Mouse (Mus musculus) heart, embryonic 14.5 days (tissue): ENCODE measurements around the gene Spred3. TPM values are rescaled to one million over a fixed set of nuclear protein-coding genes. Genes with fewer than 3 reads are reported as not detected.

Experiments used
- ATAC-seq: fragments of 200-750 bp; cut with Nextera tagmentation; 2 replicates; pipeline ENCODE4 v1.8.0; 2017; ENCODE audit warnings: low read depth, moderate TSS enrichment; ENCODE audit not compliant: insufficient number of reproducible peaks, insufficient read depth, low FRiP score
- H3K27ac ChIP-seq, 2 experiments: fragments of 200-500 bp in 1 of 2; fragments of 300-500 bp in 1 of 2; sonication (generic) in 1 of 2; replicated peaks in 1 of 2; 2 replicates each; pipeline ENCODE4 v1.5.1; 2012 to 2014; ENCODE audit warnings: low read depth in 2 of 2, low read length in 2 of 2, control low read depth in 1 of 2, mild to moderate bottlenecking in 1 of 2, mixed read lengths in 1 of 2; ENCODE audit not compliant: control insufficient read depth in 1 of 2, insufficient read depth in 1 of 2
- H3K27me3 ChIP-seq: fragments of 300-500 bp; sonication (generic); 2 replicates; pipeline ENCODE4 v1.6.1; 2014; ENCODE audit warnings: mild to moderate bottlenecking, low read length, control low read depth; ENCODE audit not compliant: control insufficient read depth, insufficient read depth
- H3K36me3 ChIP-seq: fragments of 300-500 bp; sonication (generic); 2 replicates; pipeline ENCODE4 v1.6.1; 2014; ENCODE audit warnings: mild to moderate bottlenecking, control low read depth, low read length, mixed read lengths; ENCODE audit not compliant: control insufficient read depth, insufficient read depth
- H3K4me1 ChIP-seq, 2 experiments: fragments of 200-500 bp in 1 of 2; fragments of 300-500 bp in 1 of 2; sonication (generic) in 1 of 2; 2 replicates each; pipeline ENCODE4 v1.6.1; 2012 to 2014; ENCODE audit warnings: low read length in 2 of 2, control low read depth in 1 of 2, mixed read lengths in 1 of 2; ENCODE audit not compliant: control insufficient read depth in 2 of 2, insufficient read depth in 2 of 2
- H3K4me2 ChIP-seq: fragments of 300-500 bp; sonication (generic); 2 replicates; pipeline ENCODE4 v1.6.1; 2014; ENCODE audit warnings: mild to moderate bottlenecking, low read length
- H3K4me3 ChIP-seq, 2 experiments: fragments of 200-500 bp in 1 of 2; fragments of 300-500 bp in 1 of 2; sonication (generic) in 1 of 2; 2 replicates each; pipeline ENCODE4 v1.5.1; 2012 to 2014; ENCODE audit warnings: low read length in 2 of 2, mild to moderate bottlenecking in 2 of 2, control low read depth in 1 of 2, low read depth in 1 of 2, moderate library complexity in 1 of 2; ENCODE audit not compliant: control insufficient read depth in 1 of 2, insufficient read depth in 1 of 2
- H3K9ac ChIP-seq: fragments of 300-500 bp; sonication (generic); 2 replicates; pipeline ENCODE4 v1.6.1; 2014; ENCODE audit warnings: mild to moderate bottlenecking, low read length
- H3K9me3 ChIP-seq: fragments of 300-500 bp; sonication (generic); 2 replicates; pipeline ENCODE4 v1.6.1; 2016; ENCODE audit warnings: low read length, control low read depth; ENCODE audit not compliant: control insufficient read depth
- WGBS: fragments of 180-500 bp; shearing (Covaris S2); extraction: QIAGEN DNeasy Blood & Tissue Kit; methylation state at CpG from one replicate; pipeline ENCODE4 v1.1.7; 2014; 5-methylcytosine and 5-hydroxymethylcytosine counted together
- polyA plus RNA-seq: library from polyadenylated mRNA; unstranded; fragments of >200 nt; fragmentation: Nextera tagmentation; extraction: Ambion mirVana; gene quantifications from 2 replicates; pipeline ENCODE4 v1.2.1, GENCODE M21; 2014

Spred3 gene
- polyA plus RNA-seq, 1 experiment from 2014 or later = 1.6 TPM

GRCm38 (mm10) chr7:29168121-29168695 is 2.0 kb downstream of the Spred3 start:
- WGBS = 4% methylated on average over 10 of the region's 10 CpGs
- H3K27me3 ChIP-seq = peaks cover 38% of the 10 kb centered on the region
- peak overlapping the region; percentile 71; the same call in 1 of the 2 replicates for H3K9ac ChIP-seq
- no peak overlapping the region for H3K27ac ChIP-seq
- no peak for ATAC-seq
- H3K4me2 ChIP-seq = peak overlapping the region; percentile 82
- H3K9me3 ChIP-seq = no peaks in the 10 kb centered on the region
- H3K4me3 ChIP-seq = peak overlapping the region; percentile 3 to 60; a peak in 2 of 4 replicates
- H3K36me3 ChIP-seq = peaks cover 7% of the 10 kb centered on the region
- H3K4me1 ChIP-seq = peaks cover 21 to 30% of the 10 kb centered on the region in 2 experiments; a peak in 3 of 4 replicates

GRCm38 (mm10) chr7:29167656-29168055 is 2.6 kb downstream of the Spred3 start:
- peaks cover 2% of the 10 kb centered on the region; the same call in 1 of the 2 replicates for H3K36me3 ChIP-seq
- H3K27ac ChIP-seq = no peak overlapping the region
- ATAC-seq = no peak
- H3K9ac ChIP-seq = no peak overlapping the region
- peaks cover 33% of the 10 kb centered on the region for H3K27me3 ChIP-seq
- no peaks in the 10 kb centered on the region for H3K9me3 ChIP-seq
- H3K4me1 ChIP-seq = peaks cover 21 to 33% of the 10 kb centered on the region in 2 experiments; a peak in 3 of 4 replicates
- H3K4me2 ChIP-seq = no peak overlapping the region
- 18% methylated on average over 19 of the region's 19 CpGs for WGBS
- no peak overlapping the region for H3K4me3 ChIP-seq

GRCm38 (mm10) chr7:29162750-29163525 is 7.3 kb downstream of the Spred3 start:
- Histone ChIP-seq H3K4me2 (no peak overlapping the region), H3K9ac (no peak overlapping the region), H3K9me3 (no peaks in the 10 kb centered on the region), H3K36me3 (no peaks in the 10 kb centered on the region), H3K27me3 (peaks cover 22% of the 10 kb centered on the region), H3K27ac (no peak overlapping the region), H3K4me1 (0 out of 4 replicates have a peak, but pooled peaks cover 0 to 5% of the 10 kb centered on the region in 2 experiments), H3K4me3 (no peak overlapping the region)
- ATAC-seq = peak; percentile 19; the same call in 1 of the 2 replicates
- 18% methylated on average over 9 of the region's 9 CpGs for WGBS

- ATAC-seq = no peak
- Histone ChIP-seq H3K9ac (no peak overlapping the region), H3K27me3 (peaks cover 20% of the 10 kb centered on the region), H3K36me3 (no peaks in the 10 kb centered on the region), H3K4me3 (no peak overlapping the region), H3K4me2 (no peak overlapping the region), H3K27ac (no peak overlapping the region), H3K9me3 (no peaks in the 10 kb centered on the region), H3K4me1 (0 out of 4 replicates have a peak, but pooled peaks cover 0 to 5% of the 10 kb centered on the region in 2 experiments)
- WGBS = 67% methylated on average over 5 of the region's 5 CpGs
These were observed 7.9 kb downstream of the Spred3 start for GRCm38 (mm10) chr7:29162294-29162693.

GRCm38 (mm10) chr7:29158264-29158663 is 11.9 kb downstream of the Spred3 start:
- Histone ChIP-seq H3K27me3 (peaks cover 16% of the 10 kb centered on the region), H3K4me1 (peaks cover 7 to 9% of the 10 kb centered on the region in 2 experiments; a peak in 2 of 4 replicates), H3K9ac (no peak overlapping the region), H3K4me2 (no peak overlapping the region), H3K27ac (no peak overlapping the region), H3K36me3 (no peaks in the 10 kb centered on the region), H3K9me3 (peaks cover 6% of the 10 kb centered on the region; the same call in 1 of the 2 replicates), H3K4me3 (no peak overlapping the region)
- 1% methylated on average over 5 of the region's 5 CpGs for WGBS
- no peak for ATAC-seq

- WGBS = 4% methylated on average over 54 of the region's 68 CpGs
- no peaks in the 10 kb centered on the region for H3K36me3 ChIP-seq
- H3K27ac ChIP-seq = peak within 1 kb of the TSS; percentile 20 to 85; a peak in 3 of 4 replicates
- peak within 1 kb of the TSS; percentile 93 for H3K4me2 ChIP-seq
- peak within 1 kb of the TSS; percentile 85 for H3K9ac ChIP-seq
- ATAC-seq = peak; percentile 68
- peak within 1 kb of the TSS; percentile 62 to 65 for H3K4me3 ChIP-seq
- H3K27me3 ChIP-seq = peaks cover 13% of the 10 kb centered on the region
- peaks cover 6% of the 10 kb centered on the region; the same call in 1 of the 2 replicates for H3K9me3 ChIP-seq
- H3K4me1 ChIP-seq = peaks cover 4 to 7% of the 10 kb centered on the region in 2 experiments; a peak in 2 of 4 replicates
These were observed 14.1 kb downstream of the Spred3 start, which contains the start of gene Fam98c for GRCm38 (mm10) chr7:29155838-29156782. Gene Fam98c, minus strand, starts transcription at chr7:29156234.
